Mouse (Mus musculus) stomach, embryonic 15.5 days (tissue): ENCODE measurements around the gene Ptpn18. TPM values are rescaled to one million over a fixed set of nuclear protein-coding genes. Genes with fewer than 3 reads are reported as not detected.
A peak's percentile ranks its signal among the peaks of the same experiment; 100 is the strongest.

Experiments used
- ATAC-seq: fragments of 200-750 bp; cut with Nextera tagmentation; 2 replicates; pipeline ENCODE4 v1.8.0; 2017; ENCODE audit warnings: low read depth, moderate number of reproducible peaks, moderate TSS enrichment; ENCODE audit not compliant: insufficient read depth, low FRiP score
- H3K27ac ChIP-seq: fragments of 300-500 bp; sonication (generic); 2 replicates; pipeline ENCODE4 v1.5.1; 2015; ENCODE audit warnings: mild to moderate bottlenecking, inconsistent platforms
- H3K27me3 ChIP-seq: fragments of 300-500 bp; sonication (generic); replicated peaks from 2 replicates; pipeline ENCODE4 v1.6.1; 2015; ENCODE audit warnings: inconsistent platforms
- H3K36me3 ChIP-seq: fragments of 300-500 bp; sonication (generic); 2 replicates; pipeline ENCODE4 v1.6.1; 2015; ENCODE audit warnings: inconsistent platforms
- H3K4me1 ChIP-seq: fragments of 300-500 bp; sonication (generic); 2 replicates; pipeline ENCODE4 v1.6.1; 2015; ENCODE audit warnings: inconsistent platforms
- H3K4me2 ChIP-seq: fragments of 300-500 bp; sonication (generic); 2 replicates; pipeline ENCODE4 v1.6.1; 2015; ENCODE audit warnings: mild to moderate bottlenecking, inconsistent platforms
- H3K4me3 ChIP-seq: fragments of 300-500 bp; sonication (generic); replicated peaks from 2 replicates; pipeline ENCODE4 v1.5.1; 2015; ENCODE audit warnings: inconsistent platforms
- H3K9ac ChIP-seq: fragments of 300-500 bp; sonication (generic); 2 replicates; pipeline ENCODE4 v1.6.1; 2015; ENCODE audit warnings: inconsistent platforms
- H3K9me3 ChIP-seq: fragments of 300-500 bp; sonication (generic); 2 replicates; pipeline ENCODE4 v1.6.1; 2016; ENCODE audit warnings: inconsistent platforms
- WGBS: fragments of 180-500 bp; shearing (Covaris S2); methylation state at CpG from one replicate; pipeline ENCODE4 v1.1.7; 2015; 5-methylcytosine and 5-hydroxymethylcytosine counted together
- polyA plus RNA-seq: library from polyadenylated mRNA; unstranded; fragments of >200 nt; fragmentation: Nextera tagmentation; extraction: Ambion mirVana; gene quantifications from 2 replicates; pipeline ENCODE4 v1.2.1, GENCODE M21; 2015

The Ptpn18 gene
- polyA plus RNA-seq = 28.8 and 33.1 TPM in 2 replicates

DNA sequence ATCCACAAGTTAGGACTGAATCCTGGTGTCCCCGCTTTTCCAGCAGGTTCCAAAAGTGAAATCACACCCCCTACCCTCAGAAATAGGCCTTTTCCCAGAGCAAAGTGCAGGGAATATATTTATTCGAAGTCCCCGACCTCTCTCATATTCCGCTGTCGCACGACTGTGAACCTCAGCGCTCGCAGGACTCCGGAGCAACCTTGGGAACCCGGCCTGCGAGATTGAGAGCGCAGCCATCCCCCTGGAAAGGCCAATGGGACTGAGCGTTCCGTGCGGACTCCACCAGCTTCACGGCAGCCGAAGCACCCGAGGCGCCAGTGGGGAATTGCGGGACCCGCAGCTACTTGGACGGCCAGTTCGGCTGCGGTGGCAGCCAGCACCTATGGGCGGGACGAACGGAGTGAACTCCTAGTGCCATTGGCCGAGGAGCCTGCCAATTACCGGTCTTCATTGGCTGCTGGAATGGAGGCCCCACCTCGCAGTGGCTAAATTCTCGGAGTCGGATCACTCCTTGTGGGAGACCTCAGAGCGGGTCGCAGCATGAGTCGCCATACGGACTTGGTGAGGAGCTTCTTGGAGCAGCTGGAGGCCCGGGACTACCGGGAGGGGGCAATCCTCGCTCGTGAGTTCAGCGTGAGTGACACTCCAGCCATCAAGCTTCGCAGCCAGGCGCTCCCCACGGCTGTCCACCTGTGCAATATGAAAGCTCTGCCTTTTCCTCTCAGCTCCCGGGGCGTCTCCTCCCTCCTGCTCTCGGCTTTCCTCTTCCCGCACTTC lies at the start of gene Ptpn18:
TSS of gene Ptpn18 (plus strand) at position 479 of the 777 bp plus-strand sequence.
- Histone ChIP-seq H3K36me3 (no peaks in the 10 kb centered on the region), H3K4me3 (peak within 1 kb of the TSS; percentile 60), H3K4me2 (peak within 1 kb of the TSS; percentile 91), H3K9me3 (no peaks in the 10 kb centered on the region), H3K27me3 (peaks cover 16% of the 10 kb centered on the region), H3K9ac (peak within 1 kb of the TSS; percentile 61; the same call in 1 of the 2 replicates), H3K27ac (peak within 1 kb of the TSS; percentile 70), H3K4me1 (no peaks in the 10 kb centered on the region)
- peak; percentile 93 for ATAC-seq
- under 1% methylated on average over 48 of the region's 48 CpGs for WGBS

GRCm38 (mm10) chr1:34428466-34428865 lies 31.1 kb upstream of the Ptpn18 start:
- Histone ChIP-seq H3K27ac (no peak overlapping the region), H3K36me3 (0 out of 2 replicates have a peak, but pooled peaks cover 9% of the 10 kb centered on the region), H3K9ac (no peak overlapping the region), H3K4me2 (no peak overlapping the region), H3K4me3 (no peak overlapping the region), H3K27me3 (no peaks in the 10 kb centered on the region), H3K4me1 (no peaks in the 10 kb centered on the region), H3K9me3 (0 out of 2 replicates have a peak, but pooled peaks cover 2% of the 10 kb centered on the region)
- 95% methylated on average over 2 of the region's 2 CpGs for WGBS
- ATAC-seq = no peak

GRCm38 (mm10) chr1:34429281-34429680 lies 30.3 kb upstream of the Ptpn18 start:
- no peak for ATAC-seq
- H3K9me3 ChIP-seq = 0 out of 2 replicates have a peak, but pooled peaks cover 2% of the 10 kb centered on the region

DNA sequence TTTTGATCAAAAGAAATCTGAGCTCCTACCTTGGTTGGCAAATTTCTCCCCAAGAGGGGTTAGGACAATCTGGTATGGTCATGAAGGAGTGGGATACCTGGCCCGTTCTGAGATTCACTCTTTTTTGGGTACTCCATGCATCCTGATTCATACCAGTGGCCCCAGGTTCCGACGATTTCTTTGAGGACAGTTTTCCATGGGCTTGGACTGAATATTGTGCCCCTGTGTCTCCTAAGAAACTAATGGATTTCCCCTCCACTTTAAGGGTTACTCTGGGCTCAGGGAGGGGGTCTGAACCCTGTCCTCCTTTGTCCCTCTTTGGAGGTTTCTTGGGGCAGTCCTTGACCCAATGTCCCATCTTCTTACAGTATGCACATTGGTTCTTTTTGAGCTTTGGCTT lies 28.6 kb upstream of the Ptpn18 start:
- H3K9ac ChIP-seq = no peak overlapping the region
- H3K4me2 ChIP-seq = no peak overlapping the region
- no peak overlapping the region for H3K27ac ChIP-seq
- 0 out of 2 replicates have a peak, but pooled peaks cover 2% of the 10 kb centered on the region for H3K9me3 ChIP-seq
- 94% methylated on average over 3 of the region's 3 CpGs for WGBS
- H3K4me3 ChIP-seq = no peak overlapping the region
- ATAC-seq = no peak
- H3K4me1 ChIP-seq = no peaks in the 10 kb centered on the region
- 0 out of 2 replicates have a peak, but pooled peaks cover 9% of the 10 kb centered on the region for H3K36me3 ChIP-seq
- H3K27me3 ChIP-seq = no peaks in the 10 kb centered on the region

More at GRCm38 (mm10) chr1:34429281-34429680, 30.3 kb upstream of the Ptpn18 start:
- Histone ChIP-seq H3K4me2 (no peak overlapping the region), H3K9ac (no peak overlapping the region), H3K4me3 (no peak overlapping the region), H3K27me3 (no peaks in the 10 kb centered on the region), H3K27ac (no peak overlapping the region), H3K36me3 (0 out of 2 replicates have a peak, but pooled peaks cover 9% of the 10 kb centered on the region), H3K4me1 (no peaks in the 10 kb centered on the region)
- 92% methylated on average over 4 of the region's 4 CpGs for WGBS

DNA sequence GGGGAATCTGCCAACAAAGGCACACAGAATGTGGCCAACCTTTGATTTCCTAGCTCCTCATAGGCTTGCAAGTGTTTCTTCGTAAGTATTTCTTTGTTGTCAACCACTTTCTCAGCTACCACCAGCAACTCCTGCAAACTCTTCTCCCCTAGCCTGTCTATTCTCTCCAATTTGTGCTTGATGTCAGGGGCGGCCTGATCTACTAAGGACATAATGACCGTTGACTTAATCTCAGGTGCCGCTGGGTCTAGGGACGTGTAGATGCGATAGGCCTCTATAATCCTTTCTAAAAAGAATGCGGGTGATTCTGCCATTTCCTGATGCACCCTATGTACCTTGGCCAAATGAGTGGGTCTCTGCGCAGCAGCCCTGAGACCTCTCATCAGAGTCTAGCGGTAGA lies 28.1 kb upstream of the Ptpn18 start:
- Histone ChIP-seq H3K36me3 (0 out of 2 replicates have a peak, but pooled peaks cover 9% of the 10 kb centered on the region), H3K9me3 (0 out of 2 replicates have a peak, but pooled peaks cover 2% of the 10 kb centered on the region), H3K4me1 (no peaks in the 10 kb centered on the region), H3K4me3 (no peak overlapping the region), H3K27ac (no peak overlapping the region), H3K27me3 (no peaks in the 10 kb centered on the region), H3K9ac (no peak overlapping the region), H3K4me2 (no peak overlapping the region)
- no peak for ATAC-seq
- WGBS = 97% methylated on average over 9 of the region's 9 CpGs

DNA sequence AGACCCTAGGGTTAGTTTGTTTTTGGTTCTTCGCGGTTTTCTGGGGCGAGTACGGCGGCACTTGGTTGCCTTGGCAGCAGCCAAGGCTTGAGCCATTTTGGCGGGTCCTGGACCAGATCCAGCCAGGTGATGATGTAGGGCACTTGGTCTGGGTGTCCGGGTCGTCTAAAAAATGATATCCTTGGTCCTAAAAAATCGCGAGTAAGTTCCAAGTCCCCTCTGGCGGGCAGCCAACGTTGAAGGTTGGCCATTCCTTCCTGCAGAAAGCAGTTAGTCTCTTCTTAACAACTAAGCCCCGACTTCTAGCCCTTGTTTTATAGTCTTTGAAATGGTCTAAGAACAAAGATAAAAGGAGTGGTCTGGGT lies 27.2 kb upstream of the Ptpn18 start:
- peak overlapping the region; percentile 77; the same call in 1 of the 2 replicates for H3K27ac ChIP-seq
- no peaks in the 10 kb centered on the region for H3K4me1 ChIP-seq
- H3K9ac ChIP-seq = no peak overlapping the region

DNA sequence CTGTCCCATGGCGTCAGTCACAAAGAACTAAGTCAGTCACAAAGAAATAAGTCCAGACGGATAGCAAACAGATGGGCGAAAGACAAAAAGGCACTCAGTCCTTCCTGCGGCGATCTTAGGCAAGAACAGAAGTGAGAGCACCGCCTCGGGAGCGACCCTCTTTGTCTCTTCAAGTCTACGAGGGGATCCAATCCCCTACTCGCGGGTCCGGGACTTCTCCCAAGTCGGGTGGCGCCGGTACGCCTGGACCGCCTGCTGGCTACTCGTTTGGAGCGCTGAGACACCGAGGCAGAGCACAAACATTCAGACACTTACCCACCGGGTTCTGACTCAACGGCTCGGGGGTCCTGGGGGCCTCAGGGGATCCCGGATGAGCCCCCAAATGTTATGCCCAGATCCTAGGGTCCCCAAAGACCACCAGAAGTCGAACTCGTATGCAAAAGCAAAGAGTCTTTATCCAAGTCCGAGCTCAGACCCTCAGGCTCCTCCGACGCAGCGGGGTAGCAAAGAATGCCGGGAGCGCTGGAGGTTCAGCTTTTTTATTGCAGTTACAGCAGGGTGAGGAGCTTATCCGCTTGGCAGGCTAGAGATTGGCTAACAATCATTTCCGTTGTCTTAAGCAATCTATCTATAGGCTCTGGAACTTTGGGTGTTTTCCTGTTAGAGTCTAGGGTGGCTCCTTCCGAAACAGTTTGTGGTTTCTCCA lies 26.6 kb upstream of the Ptpn18 start:
- WGBS = 17% methylated on average over 35 of the region's 35 CpGs
- Histone ChIP-seq H3K9ac (peak overlapping the region; percentile 50), H3K4me2 (peak overlapping the region; percentile 76), H3K9me3 (0 out of 2 replicates have a peak, but pooled peaks cover 2% of the 10 kb centered on the region), H3K36me3 (0 out of 2 replicates have a peak, but pooled peaks cover 9% of the 10 kb centered on the region), H3K4me1 (no peaks in the 10 kb centered on the region), H3K4me3 (peak overlapping the region; percentile 44), H3K27me3 (no peaks in the 10 kb centered on the region), H3K27ac (peak overlapping the region; percentile 77)
- peak; percentile 40 for ATAC-seq

More for the DNA sequence above, 27.2 kb upstream of the Ptpn18 start:
- H3K27me3 ChIP-seq = no peaks in the 10 kb centered on the region
- peak overlapping the region; percentile 76 for H3K4me2 ChIP-seq
- WGBS = 56% methylated on average over 13 of the region's 13 CpGs
- 0 out of 2 replicates have a peak, but pooled peaks cover 9% of the 10 kb centered on the region for H3K36me3 ChIP-seq
- ATAC-seq = no peak
- H3K9me3 ChIP-seq = 0 out of 2 replicates have a peak, but pooled peaks cover 2% of the 10 kb centered on the region
- H3K4me3 ChIP-seq = peak overlapping the region; percentile 44

DNA sequence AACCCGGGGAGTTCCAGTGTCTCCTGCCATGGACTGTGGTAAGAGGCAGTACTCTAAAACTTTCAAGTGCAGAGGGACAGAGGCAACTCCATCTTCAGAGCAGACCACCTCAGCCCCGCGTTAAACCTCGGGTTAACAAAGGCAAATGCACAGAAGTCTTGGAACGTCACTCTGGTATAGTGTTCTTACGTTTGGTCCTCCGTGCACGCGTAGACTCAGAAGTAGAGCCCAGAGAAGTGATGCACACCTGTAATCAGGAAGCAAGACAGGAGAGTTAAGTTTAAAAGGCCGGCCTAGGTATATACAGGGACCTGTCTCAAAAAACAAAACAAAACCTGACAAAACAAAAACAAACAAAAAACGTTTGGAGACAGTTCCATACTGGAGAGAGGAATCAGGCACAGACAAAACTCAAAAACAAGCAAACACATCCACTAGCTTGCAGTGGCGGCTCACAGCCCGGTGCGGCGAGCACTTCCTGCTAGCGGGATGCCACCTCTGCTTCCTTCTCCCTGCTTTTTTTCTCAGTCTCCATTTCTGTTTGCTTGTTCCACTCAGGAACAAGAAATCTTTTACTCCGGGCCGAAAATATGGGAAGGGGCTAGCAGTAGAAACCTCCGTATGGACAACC lies 25.6 kb upstream of the Ptpn18 start:
- H3K27ac ChIP-seq = peak overlapping the region; percentile 59; the same call in 1 of the 2 replicates
- H3K4me3 ChIP-seq = peak overlapping the region; percentile 70
- H3K4me2 ChIP-seq = peak overlapping the region; percentile 76
- no peaks in the 10 kb centered on the region for H3K27me3 ChIP-seq
- 0 out of 2 replicates have a peak, but pooled peaks cover 9% of the 10 kb centered on the region for H3K36me3 ChIP-seq
- WGBS = 12% methylated on average over 19 of the region's 19 CpGs
- no peak for ATAC-seq
- H3K9ac ChIP-seq = no peak overlapping the region
- H3K4me1 ChIP-seq = peaks cover 4% of the 10 kb centered on the region
- 0 out of 2 replicates have a peak, but pooled peaks cover 2% of the 10 kb centered on the region for H3K9me3 ChIP-seq

DNA sequence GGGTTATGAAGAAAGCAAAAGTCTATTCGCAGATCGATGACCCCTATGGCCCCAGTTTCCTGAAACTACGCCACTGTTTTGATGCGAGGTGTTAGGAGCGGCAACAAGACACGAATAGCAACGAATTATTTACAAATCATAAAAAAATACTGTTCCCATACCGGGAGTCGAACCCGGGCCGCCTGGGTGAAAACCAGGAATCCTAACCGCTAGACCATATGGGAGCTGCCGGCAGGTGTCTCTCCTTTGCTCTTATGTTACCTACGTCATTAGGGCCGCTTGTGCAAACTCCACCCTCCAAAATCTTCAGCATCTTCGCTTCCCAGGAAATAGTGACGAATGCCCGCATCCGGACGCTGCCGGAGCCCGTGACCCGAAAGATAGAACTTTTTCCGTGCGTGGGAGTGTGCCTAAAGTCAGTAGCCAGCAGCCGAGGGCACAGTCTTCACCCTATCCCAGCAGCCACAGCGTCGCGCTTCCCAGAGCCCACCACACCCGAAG lies 24.9 kb upstream of the Ptpn18 start:
- Histone ChIP-seq H3K4me3 (peak overlapping the region; percentile 70), H3K9me3 (0 out of 2 replicates have a peak, but pooled peaks cover 2% of the 10 kb centered on the region), H3K4me2 (peak overlapping the region; percentile 76), H3K9ac (peak overlapping the region; percentile 34; the same call in 1 of the 2 replicates), H3K27me3 (no peaks in the 10 kb centered on the region), H3K36me3 (0 out of 2 replicates have a peak, but pooled peaks cover 7% of the 10 kb centered on the region), H3K27ac (peak overlapping the region; percentile 55; the same call in 1 of the 2 replicates), H3K4me1 (peaks cover 4% of the 10 kb centered on the region)
- under 1% methylated on average over 30 of the region's 30 CpGs for WGBS
- peak; percentile 4; the same call in 1 of the 2 replicates for ATAC-seq

GRCm38 (mm10) chr1:34435371-34436120 lies 24.0 kb upstream of the Ptpn18 start:
- peak overlapping the region; percentile 70 for H3K4me3 ChIP-seq
- H3K9ac ChIP-seq = no peak overlapping the region
- no peaks in the 10 kb centered on the region for H3K27me3 ChIP-seq
- WGBS = 30% methylated on average over 8 of the region's 8 CpGs
- no peak for ATAC-seq
- H3K36me3 ChIP-seq = 0 out of 2 replicates have a peak, but pooled peaks cover 7% of the 10 kb centered on the region
- H3K4me1 ChIP-seq = peaks cover 6% of the 10 kb centered on the region
- H3K4me2 ChIP-seq = peak overlapping the region; percentile 76
- no peaks in the 10 kb centered on the region for H3K9me3 ChIP-seq
- 0 out of 2 replicates have a peak overlapping the region, but pooled peaks have one; percentile 55 for H3K27ac ChIP-seq
